Mouse (Mus musculus): Measurements from ENCODE around the gene F2r. TPM values are rescaled to one million over a fixed set of nuclear protein-coding genes. Genes with fewer than 3 reads are reported as not detected.

F2r gene
- 3.7 and 8.7 TPM in 2 replicates for polyA plus RNA-seq (2011; ENCODE audit: insufficient read depth, insufficient read length, low replicate concordance, missing spikeins)

- H3K27ac ChIP-seq (ENCODE audit: control insufficient read depth, insufficient read depth, low read depth, low read length, poor library complexity), result peak within 1 kb of the TSS; percentile 2; the same call in 1 of the 2 replicates
- WGBS, result under 1% methylated on average over 42 of the region's 42 CpGs
- no peaks in the 10 kb centered on the region for H3K4me1 ChIP-seq (ENCODE audit: control insufficient read depth, insufficient read depth, low read length)
- peak within 1 kb of the TSS; percentile 64 for H3K4me3 ChIP-seq (replicated peaks; ENCODE audit: control insufficient read depth, low read depth, low read length)
- TF ChIP-seq POLR2A (IDR thresholded peaks at IDR 0.05; ENCODE audit: borderline replicate concordance, control insufficient read depth, low read depth, low read length) (peak; percentile 14; the same call in 1 of the 2 replicates), CTCF (IDR thresholded peaks at IDR 0.05; ENCODE audit: control insufficient read depth, insufficient read depth, low read length) (no peak)
These were observed at the start of gene F2r for GRCm38 (mm10) chr13:95618309-95618712. Gene F2r, minus strand, starts transcription at chr13:95618487.

GRCm38 (mm10) chr13:95667260-95667659, 49.0 kb upstream of the F2r start:
- no peak for TF ChIP-seq POLR2A (IDR thresholded peaks at IDR 0.05; ENCODE audit: borderline replicate concordance, control insufficient read depth, low read depth, low read length)
- TF ChIP-seq CTCF (IDR thresholded peaks at IDR 0.05; ENCODE audit: control insufficient read depth, insufficient read depth, low read length), result no peak
- Histone ChIP-seq H3K27ac (ENCODE audit: control insufficient read depth, insufficient read depth, low read depth, low read length, poor library complexity) (no peak overlapping the region), H3K4me3 (replicated peaks; ENCODE audit: control insufficient read depth, low read depth, low read length) (no peak overlapping the region), H3K4me1 (ENCODE audit: control insufficient read depth, insufficient read depth, low read length) (no peaks in the 10 kb centered on the region)
- 77% methylated on average over 7 of the region's 7 CpGs for WGBS

GRCm38 (mm10) chr13:95665644-95666356, 47.5 kb upstream of the F2r start:
- Histone ChIP-seq H3K4me1 (ENCODE audit: control insufficient read depth, insufficient read depth, low read length) (no peaks in the 10 kb centered on the region), H3K27ac (ENCODE audit: control insufficient read depth, insufficient read depth, low read depth, low read length, poor library complexity) (no peak overlapping the region), H3K4me3 (replicated peaks; ENCODE audit: control insufficient read depth, low read depth, low read length) (no peak overlapping the region)
- 91% methylated on average over 13 of the region's 13 CpGs for WGBS
- no peak for TF ChIP-seq POLR2A (IDR thresholded peaks at IDR 0.05; ENCODE audit: borderline replicate concordance, control insufficient read depth, low read depth, low read length)
- TF ChIP-seq CTCF (IDR thresholded peaks at IDR 0.05; ENCODE audit: control insufficient read depth, insufficient read depth, low read length), result no peak

- Histone ChIP-seq H3K4me1 (ENCODE audit: control insufficient read depth, insufficient read depth, low read length) (no peaks in the 10 kb centered on the region), H3K4me3 (replicated peaks; ENCODE audit: control insufficient read depth, low read depth, low read length) (no peak overlapping the region), H3K27ac (ENCODE audit: control insufficient read depth, insufficient read depth, low read depth, low read length, poor library complexity) (no peak overlapping the region)
- WGBS, result 97% methylated on average over 4 of the region's 4 CpGs
- no peak for TF ChIP-seq POLR2A (IDR thresholded peaks at IDR 0.05; ENCODE audit: borderline replicate concordance, control insufficient read depth, low read depth, low read length)
- no peak for TF ChIP-seq CTCF (IDR thresholded peaks at IDR 0.05; ENCODE audit: control insufficient read depth, insufficient read depth, low read length)
These were observed 45.5 kb upstream of the F2r start for GRCm38 (mm10) chr13:95663834-95664233.

- no peaks in the 10 kb centered on the region for H3K4me1 ChIP-seq (ENCODE audit: control insufficient read depth, insufficient read depth, low read length)
- no peak overlapping the region for H3K4me3 ChIP-seq (replicated peaks; ENCODE audit: control insufficient read depth, low read depth, low read length)
- 91% methylated on average over 7 of the region's 7 CpGs for WGBS
- H3K27ac ChIP-seq (ENCODE audit: control insufficient read depth, insufficient read depth, low read depth, low read length, poor library complexity), result no peak overlapping the region
- TF ChIP-seq CTCF (IDR thresholded peaks at IDR 0.05; ENCODE audit: control insufficient read depth, insufficient read depth, low read length) (no peak), POLR2A (IDR thresholded peaks at IDR 0.05; ENCODE audit: borderline replicate concordance, control insufficient read depth, low read depth, low read length) (no peak)
These were observed 41.1 kb upstream of the F2r start for GRCm38 (mm10) chr13:95659432-95659831.

- no peak overlapping the region for H3K27ac ChIP-seq (ENCODE audit: control insufficient read depth, insufficient read depth, low read depth, low read length, poor library complexity)
- H3K4me3 ChIP-seq (replicated peaks; ENCODE audit: control insufficient read depth, low read depth, low read length), result no peak overlapping the region
- 48% methylated on average over 9 of the region's 9 CpGs for WGBS
- H3K4me1 ChIP-seq (ENCODE audit: control insufficient read depth, insufficient read depth, low read length), result no peaks in the 10 kb centered on the region
- TF ChIP-seq POLR2A (IDR thresholded peaks at IDR 0.05; ENCODE audit: borderline replicate concordance, control insufficient read depth, low read depth, low read length) (no peak), CTCF (IDR thresholded peaks at IDR 0.05; ENCODE audit: control insufficient read depth, insufficient read depth, low read length) (no peak)
These were observed 38.9 kb upstream of the F2r start for GRCm38 (mm10) chr13:95657171-95657570.

- Histone ChIP-seq H3K27ac (ENCODE audit: control insufficient read depth, insufficient read depth, low read depth, low read length, poor library complexity) (no peak overlapping the region), H3K4me1 (ENCODE audit: control insufficient read depth, insufficient read depth, low read length) (no peaks in the 10 kb centered on the region), H3K4me3 (replicated peaks; ENCODE audit: control insufficient read depth, low read depth, low read length) (no peak overlapping the region)
- 68% methylated on average over 9 of the region's 9 CpGs for WGBS
- TF ChIP-seq POLR2A (IDR thresholded peaks at IDR 0.05; ENCODE audit: borderline replicate concordance, control insufficient read depth, low read depth, low read length), result no peak
- TF ChIP-seq CTCF (IDR thresholded peaks at IDR 0.05; ENCODE audit: control insufficient read depth, insufficient read depth, low read length), result no peak
These were observed 37.0 kb upstream of the F2r start for GRCm38 (mm10) chr13:95655284-95655683.

- no peak overlapping the region for H3K27ac ChIP-seq (ENCODE audit: control insufficient read depth, insufficient read depth, low read depth, low read length, poor library complexity)
- no peak overlapping the region for H3K4me3 ChIP-seq (replicated peaks; ENCODE audit: control insufficient read depth, low read depth, low read length)
- TF ChIP-seq CTCF (IDR thresholded peaks at IDR 0.05; ENCODE audit: control insufficient read depth, insufficient read depth, low read length) (no peak), POLR2A (IDR thresholded peaks at IDR 0.05; ENCODE audit: borderline replicate concordance, control insufficient read depth, low read depth, low read length) (no peak)
- H3K4me1 ChIP-seq (ENCODE audit: control insufficient read depth, insufficient read depth, low read length), result no peaks in the 10 kb centered on the region
- WGBS, result 63% methylated on average over 4 of the region's 4 CpGs
These were observed 35.4 kb upstream of the F2r start for GRCm38 (mm10) chr13:95653696-95654095.
